Mouse (Mus musculus) hindbrain, embryonic 12.5 days (tissue): ENCODE measurements around the gene Usp16. TPM values are rescaled to one million over a fixed set of nuclear protein-coding genes. Genes with fewer than 3 reads are reported as not detected.
A peak's percentile ranks its signal among the peaks of the same experiment; 100 is the strongest.
"Not testable (repeated sequence)": the region's sequence is repeated elsewhere in the genome, so short reads cannot be mapped to it uniquely, and the experiment has no call there.

Source experiments
- ATAC-seq: fragments of 200-750 bp; cut with Nextera tagmentation; 2 replicates; pipeline ENCODE4 v1.8.0; 2017; ENCODE audit warnings: moderate TSS enrichment; ENCODE audit not compliant: low FRiP score
- H3K27ac ChIP-seq: fragments of 300-500 bp; sonication (generic); 2 replicates; pipeline ENCODE4 v1.5.1; 2016; ENCODE audit warnings: mild to moderate bottlenecking
- H3K27me3 ChIP-seq: fragments of 300-500 bp; sonication (generic); 2 replicates; pipeline ENCODE4 v1.6.1; 2016; ENCODE audit warnings: mild to moderate bottlenecking
- H3K36me3 ChIP-seq: fragments of 300-500 bp; sonication (generic); 2 replicates; pipeline ENCODE4 v1.6.1; 2016; ENCODE audit warnings: mild to moderate bottlenecking
- H3K4me1 ChIP-seq: fragments of 300-500 bp; sonication (generic); 2 replicates; pipeline ENCODE4 v1.6.1; 2016
- H3K4me2 ChIP-seq: fragments of 300-500 bp; sonication (generic); replicated peaks from 2 replicates; pipeline ENCODE4 v1.6.1; 2016; ENCODE audit warnings: mild to moderate bottlenecking
- H3K4me3 ChIP-seq: fragments of 300-500 bp; sonication (generic); 2 replicates; pipeline ENCODE4 v1.5.1; 2016; ENCODE audit warnings: mild to moderate bottlenecking
- H3K9ac ChIP-seq: fragments of 300-500 bp; sonication (generic); 2 replicates; pipeline ENCODE4 v1.6.1; 2016; ENCODE audit warnings: mild to moderate bottlenecking, moderate library complexity
- H3K9me3 ChIP-seq: fragments of 300-500 bp; sonication (generic); replicated peaks from 2 replicates; pipeline ENCODE4 v1.6.1; 2016; ENCODE audit warnings: mild to moderate bottlenecking
- WGBS: fragments of 180-500 bp; shearing (Covaris S2); methylation state at CpG from one replicate; pipeline ENCODE4 v1.1.7; 2016; 5-methylcytosine and 5-hydroxymethylcytosine counted together
- polyA plus RNA-seq: library from polyadenylated mRNA; unstranded; fragments of >200 nt; fragmentation: Nextera tagmentation; extraction: Ambion mirVana; gene quantifications from 2 replicates; pipeline ENCODE4 v1.2.1, GENCODE M21; 2016

Gene Usp16
- polyA plus RNA-seq, 1 experiment from 2014 or later: 41.5 TPM

DNA sequence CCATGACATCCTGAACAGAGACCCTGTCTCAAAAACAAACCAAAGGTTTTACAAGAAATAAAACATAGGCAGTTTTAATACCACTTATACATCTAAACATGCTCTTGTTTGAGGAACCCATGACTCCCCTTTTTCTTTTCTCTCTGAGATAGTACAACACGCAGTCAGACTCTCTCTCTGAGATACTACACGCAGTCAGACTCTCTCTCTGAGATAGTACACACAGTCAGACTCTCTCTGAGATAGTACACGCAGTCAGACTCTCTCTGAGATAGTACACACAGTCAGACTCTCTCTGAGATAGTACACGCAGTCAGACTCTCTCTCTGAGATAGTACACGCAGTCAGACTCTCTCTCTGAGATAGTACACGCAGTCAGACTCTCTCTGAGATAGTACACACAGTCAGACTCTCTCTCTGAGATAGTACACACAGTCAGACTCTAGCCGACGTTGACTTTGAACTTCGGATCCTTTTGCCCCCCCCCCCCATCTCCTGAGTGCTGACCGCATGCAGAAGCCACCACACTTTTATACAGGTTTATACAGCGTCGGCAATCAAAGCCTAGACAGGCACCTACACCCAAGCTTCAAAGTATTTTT is 37.8 kb downstream of the Usp16 start:
- H3K4me2 ChIP-seq, H3K27ac ChIP-seq, H3K27me3 ChIP-seq, H3K4me3 ChIP-seq, H3K9ac ChIP-seq, ATAC-seq, H3K9me3 ChIP-seq: not testable (repeated sequence)
- 95% methylated on average over 12 of the region's 12 CpGs for WGBS
- Histone ChIP-seq H3K4me1 (peaks cover 19% of the 10 kb centered on the region), H3K36me3 (peaks cover 60% of the 10 kb centered on the region)

DNA sequence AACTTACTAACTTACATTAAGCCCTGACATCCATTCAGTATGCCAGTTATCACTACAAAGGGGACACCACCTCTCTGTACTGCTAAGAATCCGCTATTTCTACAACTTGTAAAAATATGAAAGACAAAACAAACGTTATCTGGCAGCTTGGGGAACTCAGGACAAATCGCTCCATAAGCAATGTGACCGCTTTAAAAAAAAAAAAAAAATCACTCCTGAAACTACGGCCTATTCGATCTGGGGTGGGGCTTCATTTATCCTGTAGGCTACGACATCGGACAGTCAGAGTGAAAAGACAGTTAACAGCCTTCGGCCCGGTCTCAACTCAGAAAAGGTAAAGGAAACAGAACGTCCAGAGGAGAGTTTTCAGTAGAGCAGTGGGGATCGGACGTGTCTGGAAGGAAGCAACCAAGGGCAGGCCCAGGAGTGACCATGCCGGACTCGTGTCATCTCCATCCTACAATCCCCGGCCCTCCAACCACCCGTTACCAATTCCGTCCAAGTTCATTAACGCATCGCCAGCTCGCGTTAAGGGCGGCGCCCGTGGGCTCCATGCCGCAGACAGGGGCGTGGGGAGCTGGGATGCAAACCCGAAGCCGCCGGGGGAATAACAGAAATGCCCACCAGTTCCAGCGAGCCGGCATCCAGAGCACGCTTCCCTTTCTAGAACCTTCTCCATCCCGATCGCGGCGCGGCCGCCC is 40.6 kb downstream of the Usp16 start:
- no peaks in the 10 kb centered on the region for H3K27me3 ChIP-seq

DNA sequence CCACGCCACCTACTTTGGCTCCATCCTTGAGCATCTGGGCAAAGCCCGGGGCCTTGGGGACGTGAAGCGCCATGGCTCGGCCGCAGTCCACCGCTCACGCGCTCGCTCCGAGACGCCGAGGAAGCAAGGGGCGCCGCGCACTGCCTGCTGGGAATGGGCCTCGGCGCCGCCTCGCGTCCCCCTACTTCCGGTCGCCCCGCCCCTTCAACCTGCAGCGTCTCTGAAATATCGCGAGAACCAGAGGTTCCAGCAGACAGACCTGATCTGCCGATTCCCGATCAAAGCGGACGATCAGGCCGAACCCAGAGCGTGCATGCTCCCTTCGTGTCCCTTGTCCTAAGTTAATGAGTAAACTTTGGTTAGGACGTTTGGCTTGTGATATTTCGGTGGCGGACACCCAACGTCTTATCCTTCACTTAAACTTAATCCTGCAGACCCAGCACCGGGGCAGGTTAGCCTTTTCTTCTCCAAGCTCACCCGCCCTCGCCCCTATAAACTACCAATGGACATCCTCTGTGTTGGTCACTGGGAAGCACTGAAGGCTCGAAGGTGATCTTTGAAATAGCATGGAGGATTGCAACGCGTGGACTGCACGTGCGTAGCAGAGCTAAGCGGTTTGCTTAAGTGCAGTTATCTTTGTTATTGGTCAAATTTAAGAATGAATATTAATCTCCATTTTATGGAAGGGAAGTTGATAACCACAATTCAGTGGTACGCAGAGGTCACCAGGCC is 41.4 kb downstream of the Usp16 start, which contains the start of gene Cct8:
TSS of gene Cct8 (minus strand) at position 158 of the 732 bp plus-strand sequence.
- Histone ChIP-seq H3K4me3 (peak within 1 kb of the TSS; percentile 71), H3K27ac (peak within 1 kb of the TSS; percentile 88), H3K9ac (peak within 1 kb of the TSS; percentile 94), H3K4me1 (peaks cover 19% of the 10 kb centered on the region), H3K27me3 (no peaks in the 10 kb centered on the region), H3K36me3 (peaks cover 24% of the 10 kb centered on the region), H3K9me3 (no peaks in the 10 kb centered on the region), H3K4me2 (peak within 1 kb of the TSS; percentile 79)
- peak; percentile 96 for ATAC-seq
- WGBS: under 1% methylated on average over 48 of the region's 48 CpGs

More for the DNA sequence above, 40.6 kb downstream of the Usp16 start:
- Histone ChIP-seq H3K9ac (peak overlapping the region; percentile 94), H3K9me3 (no peaks in the 10 kb centered on the region), H3K36me3 (peaks cover 32% of the 10 kb centered on the region), H3K4me2 (peak overlapping the region; percentile 79), H3K4me3 (peak overlapping the region; percentile 71), H3K27ac (peak overlapping the region; percentile 88), H3K4me1 (peaks cover 19% of the 10 kb centered on the region)
- WGBS: under 1% methylated on average over 39 of the region's 39 CpGs
- ATAC-seq: peak; percentile 61

DNA sequence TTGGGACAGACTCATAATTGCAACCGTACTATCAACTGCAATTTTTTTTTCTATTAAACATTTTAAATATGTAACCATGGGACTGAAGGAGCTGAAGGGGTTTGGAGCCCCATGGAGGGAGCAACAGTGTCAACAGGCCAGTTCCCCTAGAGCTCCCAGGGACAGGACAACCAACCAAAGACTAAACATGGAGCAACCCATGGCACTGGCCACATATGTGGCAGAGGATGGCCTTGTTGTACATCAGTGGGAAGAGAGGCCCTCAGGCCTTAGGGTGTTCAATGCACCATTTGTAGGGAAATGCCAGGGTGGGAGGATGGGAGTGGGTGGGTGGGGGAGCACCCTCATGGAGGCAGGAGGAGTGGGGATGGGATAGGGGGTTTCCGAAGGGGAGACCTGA is 42.2 kb downstream of the Usp16 start:
- peak overlapping the region; percentile 41 for H3K9ac ChIP-seq

DNA sequence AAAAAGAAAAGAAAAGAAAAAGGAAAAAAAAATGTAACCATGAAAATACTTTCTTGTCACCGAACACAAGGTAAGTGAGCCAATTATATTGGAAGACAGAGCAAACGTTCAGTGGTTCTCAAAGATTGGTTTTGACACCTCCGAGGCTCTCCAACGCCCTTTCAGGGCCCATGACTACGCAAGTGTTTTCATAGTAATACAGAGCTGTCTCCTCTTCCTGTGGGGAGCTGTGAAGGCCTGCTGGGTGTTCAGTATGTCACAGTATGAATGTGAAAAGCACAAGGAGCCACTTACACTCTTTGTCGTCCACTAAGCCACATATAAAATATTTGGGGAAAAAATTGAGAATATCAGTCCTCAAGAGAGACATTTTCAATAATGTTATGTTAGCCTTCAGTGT is 42.7 kb downstream of the Usp16 start:
- 85% methylated on average over 6 of the region's 6 CpGs for WGBS
- Histone ChIP-seq H3K9me3 (no peaks in the 10 kb centered on the region), H3K9ac (no peak overlapping the region), H3K4me2 (no peak overlapping the region), H3K4me1 (peaks cover 19% of the 10 kb centered on the region), H3K27ac (no peak overlapping the region), H3K36me3 (peaks cover 11% of the 10 kb centered on the region; the same call in 1 of the 2 replicates), H3K27me3 (no peaks in the 10 kb centered on the region), H3K4me3 (no peak overlapping the region)
- no peak for ATAC-seq

More for the DNA sequence above, 42.2 kb downstream of the Usp16 start:
- H3K9me3 ChIP-seq: no peaks in the 10 kb centered on the region
- no peaks in the 10 kb centered on the region for H3K27me3 ChIP-seq
- peak overlapping the region; percentile 71 for H3K4me3 ChIP-seq
- 92% methylated on average over 2 of the region's 2 CpGs for WGBS
- H3K27ac ChIP-seq: no peak overlapping the region
- ATAC-seq: no peak
- peaks cover 15% of the 10 kb centered on the region for H3K36me3 ChIP-seq
- peaks cover 19% of the 10 kb centered on the region for H3K4me1 ChIP-seq
- peak overlapping the region; percentile 79 for H3K4me2 ChIP-seq

DNA sequence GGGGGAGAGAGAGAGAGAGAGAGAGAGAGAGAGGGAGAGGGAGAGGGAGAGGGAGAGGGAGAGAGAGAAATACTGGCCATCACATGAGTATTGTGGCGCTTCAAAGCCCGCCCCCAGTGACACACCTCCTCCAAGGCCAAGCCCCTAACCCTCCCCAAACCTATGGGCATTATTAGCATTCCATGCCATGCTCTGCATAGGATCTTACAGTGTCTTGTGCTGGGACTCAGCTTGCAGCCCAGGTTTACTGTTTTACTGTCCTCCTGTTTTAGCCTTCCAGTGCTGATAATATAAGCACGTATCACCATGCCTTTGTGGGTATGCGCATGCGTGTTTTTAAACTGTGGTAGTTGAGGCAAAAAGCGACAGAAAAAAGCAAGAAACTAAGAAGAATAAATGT is 45.1 kb downstream of the Usp16 start:
- ATAC-seq: no peak
- H3K4me1 ChIP-seq: peaks cover 11% of the 10 kb centered on the region
- no peaks in the 10 kb centered on the region for H3K36me3 ChIP-seq
- H3K9me3 ChIP-seq: no peaks in the 10 kb centered on the region
- H3K4me2 ChIP-seq: no peak overlapping the region
- WGBS: 64% methylated on average over 6 of the region's 6 CpGs
- H3K4me3 ChIP-seq: no peak overlapping the region
- H3K27ac ChIP-seq: no peak overlapping the region
- no peaks in the 10 kb centered on the region for H3K27me3 ChIP-seq
- H3K9ac ChIP-seq: no peak overlapping the region

DNA sequence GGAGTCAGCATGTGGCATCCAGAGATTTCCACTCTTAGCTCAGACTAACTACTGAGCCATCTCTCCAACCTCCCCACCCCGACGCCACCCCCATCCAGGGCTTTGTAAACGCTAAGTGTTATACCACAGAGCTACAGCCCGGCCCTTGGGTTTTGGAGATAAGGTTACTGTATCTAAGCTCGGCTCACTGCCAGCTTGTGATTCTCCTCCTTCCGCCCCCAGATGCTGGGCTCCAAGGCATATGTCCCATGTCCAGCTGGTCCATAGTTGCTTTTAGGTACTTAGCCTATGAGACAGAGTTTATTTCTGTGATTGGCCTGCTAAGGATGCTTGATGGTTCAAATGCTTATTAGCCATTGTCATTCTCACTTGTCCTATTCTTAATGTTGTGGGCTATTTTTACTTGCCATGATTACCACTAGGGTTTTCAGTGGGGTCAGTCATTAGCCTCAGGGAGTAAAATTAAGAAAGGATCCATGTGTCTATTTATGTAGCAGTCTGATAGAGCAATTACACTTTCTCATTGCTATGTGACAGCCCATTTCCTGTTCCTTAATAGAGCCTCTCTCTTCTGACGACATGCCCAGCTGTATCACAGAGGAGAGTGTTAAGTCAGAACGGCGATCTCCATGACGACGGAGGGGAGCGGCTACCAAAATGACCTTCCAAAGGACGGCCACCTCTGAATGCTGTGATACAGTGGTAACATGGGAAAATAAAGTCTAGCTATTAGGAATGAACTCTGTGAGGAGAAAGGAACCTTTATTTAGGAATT is 47.0 kb downstream of the Usp16 start:
- no peaks in the 10 kb centered on the region for H3K9me3 ChIP-seq
- no peaks in the 10 kb centered on the region for H3K27me3 ChIP-seq
- H3K4me3 ChIP-seq: no peak overlapping the region
- H3K4me1 ChIP-seq: peaks cover 7% of the 10 kb centered on the region
- no peak overlapping the region for H3K27ac ChIP-seq
- peak; percentile 50; the same call in 1 of the 2 replicates for ATAC-seq
- H3K4me2 ChIP-seq: no peak overlapping the region
- H3K9ac ChIP-seq: no peak overlapping the region
- H3K36me3 ChIP-seq: no peaks in the 10 kb centered on the region
- 64% methylated on average over 13 of the region's 13 CpGs for WGBS

DNA sequence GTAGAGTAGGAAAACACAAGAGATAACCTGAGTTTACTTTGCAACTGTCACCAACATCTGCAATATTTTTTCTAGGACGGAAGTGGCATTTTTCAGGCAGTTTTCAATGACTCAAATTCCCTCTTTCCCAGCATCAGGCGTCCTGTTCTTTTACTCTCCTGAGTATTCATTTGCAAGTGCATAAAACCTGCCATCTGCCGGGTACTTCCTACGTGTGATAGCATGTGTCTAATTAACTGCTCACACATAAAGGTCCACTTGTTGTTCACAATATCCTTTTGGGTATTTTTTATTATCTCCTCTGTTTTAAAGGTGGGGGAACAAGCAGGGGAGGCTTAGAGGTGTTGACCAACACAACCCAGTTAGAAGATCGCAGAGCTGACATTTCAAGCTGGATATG is 57.2 kb downstream of the Usp16 start:
- Histone ChIP-seq H3K9me3 (no peaks in the 10 kb centered on the region), H3K36me3 (no peaks in the 10 kb centered on the region), H3K27me3 (no peaks in the 10 kb centered on the region), H3K4me3 (no peak overlapping the region), H3K4me2 (no peak overlapping the region), H3K4me1 (no peaks in the 10 kb centered on the region), H3K9ac (no peak overlapping the region), H3K27ac (no peak overlapping the region)
- WGBS: 64% methylated on average over 5 of the region's 5 CpGs
- ATAC-seq: no peak

DNA sequence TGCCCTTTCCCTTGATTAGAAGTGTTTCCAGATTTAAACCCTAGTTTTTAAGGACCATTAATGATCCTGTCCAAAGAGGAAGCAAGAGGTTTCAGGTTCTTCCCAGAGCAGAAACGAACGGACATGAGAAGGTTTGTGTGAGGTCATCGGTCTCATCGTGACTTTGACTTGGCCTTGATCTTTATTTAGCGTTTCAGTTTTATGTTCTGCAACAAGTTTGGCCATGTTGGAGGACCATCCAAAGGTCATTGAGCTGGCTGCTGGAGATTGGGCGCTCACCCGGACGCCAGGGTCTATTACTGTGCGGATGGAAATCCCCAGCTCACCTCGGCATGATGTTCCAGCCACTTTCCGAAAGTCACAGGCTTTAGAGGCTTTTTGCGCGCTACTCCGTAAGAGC is 57.8 kb downstream of the Usp16 start:
- H3K9ac ChIP-seq: no peak overlapping the region
- no peaks in the 10 kb centered on the region for H3K4me1 ChIP-seq
- no peaks in the 10 kb centered on the region for H3K9me3 ChIP-seq
- H3K36me3 ChIP-seq: no peaks in the 10 kb centered on the region
- H3K4me3 ChIP-seq: no peak overlapping the region
- H3K4me2 ChIP-seq: no peak overlapping the region
- no peak overlapping the region for H3K27ac ChIP-seq
- no peaks in the 10 kb centered on the region for H3K27me3 ChIP-seq
- WGBS: 91% methylated on average over 14 of the region's 14 CpGs
- no peak for ATAC-seq

DNA sequence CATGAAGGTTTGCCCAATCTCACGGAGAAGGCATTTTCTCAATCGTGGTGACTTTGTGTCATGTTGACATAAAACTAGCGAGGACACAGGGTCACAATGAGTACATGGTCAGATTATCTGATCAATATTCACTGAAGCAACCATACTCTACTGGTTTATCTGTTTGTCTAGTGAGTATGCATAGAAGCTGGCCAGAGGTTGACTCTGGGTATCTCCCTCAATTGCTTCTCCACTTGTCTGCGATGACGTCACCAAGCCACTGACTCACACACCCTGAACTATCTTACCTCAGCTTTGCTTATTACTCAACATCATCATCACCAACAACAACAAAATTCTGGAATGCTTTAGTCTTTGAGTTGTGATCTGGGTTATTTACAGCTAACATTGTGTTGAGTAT is 69.7 kb downstream of the Usp16 start:
- Histone ChIP-seq H3K4me2 (no peak overlapping the region), H3K9ac (no peak overlapping the region), H3K4me1 (no peaks in the 10 kb centered on the region), H3K27ac (no peak overlapping the region), H3K27me3 (no peaks in the 10 kb centered on the region), H3K4me3 (no peak overlapping the region), H3K36me3 (no peaks in the 10 kb centered on the region), H3K9me3 (no peaks in the 10 kb centered on the region)
- 91% methylated on average over 5 of the region's 5 CpGs for WGBS
- ATAC-seq: no peak

DNA sequence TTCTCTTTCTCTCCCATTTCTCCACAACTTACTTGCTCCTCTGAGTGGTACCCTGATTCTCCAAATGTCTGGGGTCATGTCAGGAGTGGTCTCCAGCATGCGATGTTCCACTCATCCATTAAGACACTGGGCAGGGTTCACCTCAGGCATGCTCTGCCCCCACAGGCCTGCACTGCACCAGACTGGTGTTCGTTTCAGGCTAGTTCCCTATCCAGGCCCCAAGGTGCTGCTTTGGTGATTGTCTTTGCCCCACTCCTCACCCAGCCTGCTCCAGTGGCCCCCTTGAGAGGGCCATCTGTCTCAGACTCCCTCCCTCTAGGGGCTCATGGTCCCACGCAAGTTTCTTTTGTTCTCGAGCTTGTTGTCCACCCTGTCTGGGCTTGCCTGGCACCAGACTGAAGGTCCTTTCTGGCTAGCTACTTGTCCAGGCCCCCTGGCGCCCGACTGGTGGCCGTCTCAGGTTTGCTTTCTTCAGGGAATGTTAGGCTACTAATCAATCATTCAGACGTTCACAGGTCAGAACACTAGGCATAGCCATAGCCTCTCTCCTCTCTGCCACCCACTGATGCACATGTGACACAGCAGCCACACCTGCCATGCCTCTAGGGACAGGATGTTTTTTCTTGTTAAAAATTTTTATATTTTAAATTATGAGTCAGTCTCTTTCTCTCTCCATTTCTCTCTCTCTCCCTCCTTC is 73.2 kb downstream of the Usp16 start:
- Histone ChIP-seq H3K4me1 (no peaks in the 10 kb centered on the region), H3K4me3 (no peak overlapping the region), H3K9me3 (no peaks in the 10 kb centered on the region), H3K9ac (no peak overlapping the region), H3K27me3 (no peaks in the 10 kb centered on the region), H3K4me2 (no peak overlapping the region), H3K27ac (no peak overlapping the region), H3K36me3 (no peaks in the 10 kb centered on the region)
- no peak for ATAC-seq
- WGBS: 55% methylated on average over 8 of the region's 8 CpGs
